Mouse (Mus musculus) adrenal gland, postnatal 4 days (tissue): ENCODE data around the gene Pbx1. TPM values are rescaled to one million over a fixed set of nuclear protein-coding genes. Genes with fewer than 3 reads are reported as not detected.

Source experiments
- DNase-seq, 2 experiments: peaks; one replicate each; pipeline ENCODE4 v3.0.0; 2021 to 2022; ENCODE audit warnings: low spot score in 2 of 2, mixed read lengths in 2 of 2
- total RNA-seq, 2 experiments: library from RNA; stranded (reverse); gene quantifications; 2 replicates each; pipeline ENCODE4 v1.2.3; 2021

The Pbx1 gene
- total RNA-seq, 2 experiments from 2014 or later = 202 to 226 TPM

DNA sequence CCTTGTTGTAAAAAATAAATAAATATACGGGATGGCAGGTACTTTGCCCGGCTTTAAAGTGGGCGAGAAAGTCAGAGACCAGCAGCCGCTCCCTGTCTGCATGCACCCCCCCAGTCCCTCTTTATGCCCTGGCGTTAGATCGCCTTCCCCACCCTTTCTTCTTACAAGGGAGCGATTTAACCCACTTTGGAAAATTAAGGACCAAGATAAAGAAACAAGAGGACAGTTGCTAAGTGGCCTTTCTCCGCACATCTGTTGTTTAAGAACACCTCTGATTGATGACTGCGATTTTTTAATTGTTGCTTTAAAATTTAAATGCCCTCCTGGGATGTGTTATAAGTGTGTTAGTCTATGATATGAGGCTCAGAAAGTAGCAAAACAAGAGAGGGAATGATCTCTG is 5.2 kb downstream of the Pbx1 start:
- no peak for DNase-seq

- DNase-seq = no peak
These were observed 5.8 kb downstream of the Pbx1 start for GRCm38 (mm10) chr1:168426281-168426680.

DNA sequence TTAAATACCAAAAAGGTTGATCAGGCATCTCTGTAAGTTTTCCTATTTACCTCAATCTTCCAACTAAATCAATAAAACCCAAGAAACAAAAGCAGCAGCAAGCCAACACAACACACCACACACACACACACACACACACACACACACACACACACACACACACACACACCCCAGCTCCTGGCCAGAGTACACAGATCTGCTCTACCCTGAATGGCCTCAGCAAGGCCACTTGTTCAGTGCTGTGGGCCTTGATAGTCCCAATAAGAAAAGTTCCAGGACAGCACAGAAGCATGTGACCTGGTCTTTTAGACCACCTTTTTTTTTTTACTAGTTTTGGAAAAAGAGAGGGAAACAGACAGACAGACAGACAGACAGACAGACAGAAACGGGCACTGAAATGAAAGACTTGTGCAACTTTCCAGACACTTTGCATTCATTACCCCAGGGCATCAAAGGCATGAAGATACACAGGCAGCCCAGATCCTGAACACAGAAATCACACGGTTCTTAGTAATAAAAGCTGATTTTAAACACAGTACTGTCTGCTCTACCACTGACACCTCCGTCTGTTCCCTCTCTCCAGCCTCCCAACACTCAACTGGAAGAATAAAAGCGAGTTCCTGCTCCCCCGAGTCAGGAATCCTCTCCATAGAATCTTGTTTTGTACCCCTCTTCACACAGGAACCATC is 6.9 kb downstream of the Pbx1 start:
- no peak for DNase-seq

GRCm38 (mm10) chr1:168423389-168423930 is 8.6 kb downstream of the Pbx1 start:
- DNase-seq = no peak

GRCm38 (mm10) chr1:168418903-168419302 is 13.2 kb downstream of the Pbx1 start:
- no peak for DNase-seq

DNA sequence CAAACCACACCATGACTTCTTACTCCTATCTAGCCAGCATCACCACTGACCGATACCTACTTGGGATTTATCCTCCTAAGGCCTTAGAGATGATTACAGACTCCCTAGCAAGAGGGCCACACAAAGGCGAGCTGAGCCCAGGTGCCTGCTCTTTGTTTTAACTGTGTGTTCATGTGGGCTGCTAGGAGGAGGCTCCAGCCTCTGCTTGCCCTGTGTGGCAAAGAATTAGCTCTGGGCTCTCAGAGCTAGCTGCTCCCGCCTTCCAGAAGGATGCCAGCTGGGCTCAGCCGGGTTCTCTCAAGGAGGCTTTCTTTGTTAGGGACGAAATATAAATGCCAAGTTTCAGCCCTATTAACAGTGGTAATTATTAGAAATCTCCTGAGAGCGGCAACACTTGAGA is 14.4 kb downstream of the Pbx1 start:
- no peak for DNase-seq

DNA sequence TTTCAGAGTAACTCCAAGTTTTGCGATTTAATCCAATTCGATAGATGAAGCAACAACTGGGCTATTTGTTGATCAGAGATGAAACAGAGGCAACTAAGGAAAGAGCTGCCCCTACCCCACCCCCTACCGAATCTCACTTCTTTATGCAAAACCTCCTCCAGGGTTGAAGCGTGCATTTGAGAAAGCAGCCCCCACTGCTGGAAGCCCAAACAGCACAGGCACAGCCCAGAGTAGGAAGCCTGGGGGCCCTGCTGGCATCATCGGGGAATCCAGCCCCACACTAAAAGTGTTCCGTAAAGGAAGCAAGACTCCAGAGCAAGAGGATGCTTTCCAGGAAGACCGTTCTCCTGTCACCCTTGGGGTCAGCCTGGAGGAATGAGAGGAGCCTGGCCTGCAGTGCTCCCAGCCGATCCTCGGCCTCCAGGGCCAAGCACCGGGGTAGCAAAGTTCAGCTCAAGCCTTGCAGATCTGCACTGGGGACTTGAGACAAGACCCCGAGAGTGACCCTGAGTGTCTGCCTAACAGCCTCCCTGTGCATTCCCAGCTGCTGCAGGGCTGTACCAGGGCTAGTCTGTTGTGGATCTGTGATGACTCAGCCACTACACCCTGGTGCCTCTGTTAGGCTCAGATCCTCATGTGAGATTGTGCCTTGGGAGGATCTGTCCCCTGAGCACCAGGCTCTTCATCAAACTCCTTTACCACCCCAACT is 15.2 kb downstream of the Pbx1 start:
- DNase-seq = peak in 1 of 2 experiments; percentile 20

DNA sequence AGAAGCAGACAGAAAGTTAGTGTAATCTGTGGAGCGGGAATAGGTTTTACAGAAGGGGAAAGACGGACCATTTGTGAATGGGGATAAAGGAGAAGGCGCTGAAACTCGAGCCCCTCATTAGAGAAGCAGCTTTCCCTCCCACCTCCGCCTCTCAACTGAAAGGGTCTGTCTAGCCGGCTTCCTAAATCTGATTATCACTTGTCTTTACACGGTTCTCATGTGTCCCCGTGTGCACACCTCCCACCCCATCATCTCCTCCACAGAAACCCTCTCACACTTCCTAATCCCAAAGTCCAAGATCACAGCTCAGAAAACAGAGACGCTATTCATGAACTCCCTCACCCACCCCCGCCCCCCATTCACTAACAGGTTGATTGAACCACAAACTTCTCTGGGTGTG is 21.5 kb downstream of the Pbx1 start:
- DNase-seq = no peak

- DNase-seq = no peak
These were observed 22.0 kb downstream of the Pbx1 start for GRCm38 (mm10) chr1:168410054-168410453.

DNA sequence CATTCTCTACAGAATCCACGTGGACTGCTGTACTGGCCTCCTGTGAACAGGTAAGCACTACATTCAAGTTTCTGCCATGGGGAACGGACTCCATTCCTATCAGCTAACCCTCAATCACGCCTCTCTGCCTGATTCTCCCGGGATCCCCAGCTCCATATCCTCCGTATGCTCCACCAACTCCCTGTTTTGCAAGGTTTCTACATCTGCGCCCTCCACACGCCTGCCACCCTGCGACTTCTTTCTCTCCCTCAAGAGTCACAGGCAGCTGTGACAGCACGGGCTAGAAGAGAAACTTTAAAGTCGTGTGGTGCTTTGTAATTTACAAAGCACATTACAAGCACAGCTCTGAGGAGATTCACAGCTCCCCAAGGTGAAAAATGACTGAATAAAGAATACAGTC is 23.3 kb downstream of the Pbx1 start:
- DNase-seq = no peak

- DNase-seq = no peak
These were observed 24.1 kb downstream of the Pbx1 start for GRCm38 (mm10) chr1:168407958-168408357.

DNA sequence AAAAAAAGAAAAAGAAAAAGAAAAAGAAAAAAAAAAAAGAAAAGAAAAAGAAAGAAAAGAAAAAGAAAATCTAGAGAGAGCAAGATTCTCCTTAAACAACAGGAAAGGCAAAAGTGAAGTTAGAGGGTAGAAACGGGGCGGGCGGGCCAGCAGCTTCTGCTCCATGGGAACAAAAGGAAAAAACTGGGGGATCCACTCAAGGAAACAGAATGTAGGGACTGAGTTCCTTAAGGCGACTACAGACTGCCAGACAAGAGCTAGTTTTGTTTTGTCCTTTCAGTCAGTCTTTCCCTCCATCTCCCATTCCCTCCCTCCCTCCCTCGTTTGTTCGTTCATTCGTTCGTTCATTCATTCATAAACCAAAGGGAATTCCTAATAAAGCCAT is 25.8 kb downstream of the Pbx1 start:
- no peak for DNase-seq

DNA sequence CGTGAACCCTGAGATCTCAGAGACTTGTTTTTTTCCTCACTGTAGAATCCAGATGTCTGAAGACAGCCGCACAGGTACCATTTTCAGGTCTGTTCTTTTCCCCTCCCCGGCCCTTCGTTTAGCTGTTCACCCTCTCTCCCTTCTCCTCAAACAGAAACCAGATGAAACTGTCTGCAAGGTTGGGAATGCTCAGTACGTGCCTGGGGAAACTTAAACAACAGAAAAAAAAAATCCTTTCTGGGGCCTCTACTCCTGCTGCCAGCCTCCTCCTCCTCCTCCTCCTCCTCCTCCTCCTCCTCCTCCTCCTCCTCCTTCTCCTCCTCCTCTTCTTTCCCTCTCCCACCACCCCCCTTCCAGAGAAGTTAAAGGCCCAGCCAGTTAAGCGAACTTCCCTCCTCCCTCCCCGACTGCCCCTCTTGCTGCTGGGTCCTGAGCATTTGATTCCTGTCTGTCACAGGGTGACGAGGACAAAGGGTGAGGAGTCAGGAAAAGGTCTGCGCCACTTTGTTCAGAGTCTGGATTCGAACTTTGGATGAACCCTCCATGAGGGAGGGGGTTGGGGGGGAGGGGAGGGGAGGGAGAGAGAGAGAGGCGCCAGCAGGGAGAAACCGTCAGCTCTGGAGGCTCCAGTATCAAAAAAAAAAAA is 26.3 kb downstream of the Pbx1 start:
- no peak for DNase-seq

DNA sequence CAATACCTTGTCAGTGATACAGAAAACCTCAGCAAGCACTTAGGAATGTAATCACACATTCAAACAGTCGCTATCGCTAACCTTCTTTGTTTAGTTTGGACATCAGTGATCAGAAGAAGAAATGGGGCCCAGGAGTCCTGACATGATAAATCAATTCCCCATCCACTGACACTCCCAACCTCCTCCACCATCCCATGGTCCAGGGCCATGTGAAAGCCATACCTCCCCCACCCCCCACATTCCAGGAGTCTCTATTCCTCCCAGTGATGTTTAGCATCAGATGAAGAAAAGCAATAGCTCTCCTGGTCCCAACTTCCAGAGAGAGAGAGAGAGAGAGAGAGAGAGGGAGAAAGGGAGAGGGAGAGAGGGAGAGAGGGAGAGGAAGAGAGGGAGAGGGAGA is 28.5 kb downstream of the Pbx1 start:
- DNase-seq = no peak

- no peak for DNase-seq
These were observed 29.4 kb downstream of the Pbx1 start for GRCm38 (mm10) chr1:168402683-168403082.

GRCm38 (mm10) chr1:168395523-168396159 is 36.4 kb downstream of the Pbx1 start:
- no peak for DNase-seq

DNA sequence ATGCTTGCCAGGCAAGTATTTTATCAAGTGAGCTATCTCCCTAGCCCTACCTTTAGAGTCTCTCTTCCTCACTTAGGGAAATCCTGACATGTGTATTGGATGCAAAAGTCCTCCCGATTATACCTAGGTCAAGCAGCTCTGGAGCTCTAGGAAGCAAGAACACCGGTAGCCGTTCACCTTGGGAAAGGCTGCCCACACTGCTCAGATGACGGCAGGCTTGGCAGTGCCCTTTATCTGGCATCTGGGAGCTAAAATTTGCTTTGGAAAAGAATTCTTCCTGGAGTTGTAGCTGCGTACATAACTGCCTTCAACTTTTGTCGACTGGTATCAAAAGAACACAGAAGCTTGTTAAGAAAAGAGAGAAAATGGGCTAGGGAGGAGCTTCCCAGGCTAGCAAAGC is 37.5 kb downstream of the Pbx1 start:
- no peak for DNase-seq

- no peak for DNase-seq
These were observed 38.6 kb downstream of the Pbx1 start for GRCm38 (mm10) chr1:168393456-168393855.

DNA sequence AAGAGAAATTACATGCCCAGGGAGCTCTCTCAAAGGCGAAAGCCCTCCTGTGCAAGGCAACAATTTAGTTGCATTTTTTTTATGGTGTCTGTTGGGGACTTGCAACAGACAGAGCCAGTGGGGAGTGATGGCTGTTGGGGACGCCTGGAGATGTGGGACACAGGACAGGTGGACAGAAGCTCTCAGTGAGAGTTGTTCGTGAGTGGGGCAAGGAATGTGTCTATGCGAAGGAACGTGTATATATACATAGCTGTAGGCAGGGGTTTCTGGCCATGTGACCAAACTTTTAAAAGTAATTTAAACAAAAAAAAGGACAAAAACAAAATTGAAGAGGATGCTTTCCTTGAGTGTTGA is 39.6 kb downstream of the Pbx1 start:
- DNase-seq = no peak

GRCm38 (mm10) chr1:168391617-168392499 is 40.2 kb downstream of the Pbx1 start:
- no peak for DNase-seq

DNA sequence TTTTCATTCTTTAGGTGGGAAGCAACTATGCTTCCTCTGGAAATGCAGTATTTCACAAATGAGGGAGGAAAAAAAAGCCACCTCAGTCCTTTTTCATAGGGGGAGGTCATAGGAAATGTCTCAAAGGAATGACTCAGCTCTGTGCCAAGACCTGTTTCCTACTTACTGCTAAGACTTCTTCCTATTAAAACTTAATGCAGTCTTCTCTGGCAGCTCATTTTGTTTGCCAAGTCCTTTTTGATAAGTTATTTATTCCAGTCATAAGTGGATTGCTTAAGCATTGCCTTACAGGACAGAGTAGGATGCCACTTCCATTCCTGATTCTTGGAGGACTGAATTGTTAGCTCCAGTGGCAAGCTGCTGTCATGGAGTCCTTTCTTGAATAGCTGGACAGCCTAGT is 41.3 kb downstream of the Pbx1 start:
- no peak for DNase-seq
